Mouse (Mus musculus) limb, embryonic 15.5 days (tissue): ENCODE results near the gene Jph2. TPM values are rescaled to one million over a fixed set of nuclear protein-coding genes. Genes with fewer than 3 reads are reported as not detected.

Source experiments
- ATAC-seq: fragments of 200-750 bp; cut with Nextera tagmentation; 2 replicates; pipeline ENCODE4 v1.8.0; 2017; ENCODE audit warnings: low read depth, moderate TSS enrichment; ENCODE audit not compliant: insufficient number of reproducible peaks, low FRiP score, low TSS enrichment
- H3K27ac ChIP-seq: fragments of 300-500 bp; sonication (generic); 2 replicates; pipeline ENCODE4 v1.5.1; 2015; ENCODE audit warnings: moderate library complexity, mild to moderate bottlenecking, inconsistent platforms
- H3K27me3 ChIP-seq: fragments of 300-500 bp; sonication (generic); 2 replicates; pipeline ENCODE4 v1.6.1; 2015; ENCODE audit warnings: inconsistent platforms
- H3K36me3 ChIP-seq: fragments of 300-500 bp; sonication (generic); 2 replicates; pipeline ENCODE4 v1.6.1; 2015; ENCODE audit warnings: inconsistent platforms
- H3K4me1 ChIP-seq: fragments of 300-500 bp; sonication (generic); 2 replicates; pipeline ENCODE4 v1.6.1; 2015; ENCODE audit warnings: inconsistent platforms
- H3K4me2 ChIP-seq: fragments of 300-500 bp; sonication (generic); 2 replicates; pipeline ENCODE4 v1.6.1; 2015; ENCODE audit warnings: mild to moderate bottlenecking, inconsistent platforms
- H3K4me3 ChIP-seq: fragments of 300-500 bp; sonication (generic); 2 replicates; pipeline ENCODE4 v1.5.1; 2015; ENCODE audit warnings: mild to moderate bottlenecking, inconsistent platforms
- H3K9ac ChIP-seq: fragments of 300-500 bp; sonication (generic); 2 replicates; pipeline ENCODE4 v1.6.1; 2015; ENCODE audit warnings: inconsistent platforms
- H3K9me3 ChIP-seq: fragments of 300-500 bp; sonication (generic); 2 replicates; pipeline ENCODE4 v1.6.1; 2016; ENCODE audit warnings: inconsistent platforms
- WGBS: fragments of 180-500 bp; shearing (Covaris S2); methylation state at CpG from one replicate; pipeline ENCODE4 v1.1.7; 2015; 5-methylcytosine and 5-hydroxymethylcytosine counted together
- polyA plus RNA-seq: library from polyadenylated mRNA; unstranded; fragments of >200 nt; fragmentation: Nextera tagmentation; extraction: Ambion mirVana; gene quantifications from 2 replicates; pipeline ENCODE4 v1.2.1, GENCODE M21; 2015

Jph2 gene
- polyA plus RNA-seq, 1 experiment from 2014 or later, result 2.9 TPM

GRCm38 (mm10) chr2:163330742-163331141 is 67.1 kb downstream of the Jph2 start:
- no peaks in the 10 kb centered on the region for H3K36me3 ChIP-seq
- ATAC-seq, result no peak
- 0 out of 2 replicates have a peak, but pooled peaks cover 4% of the 10 kb centered on the region for H3K4me1 ChIP-seq
- WGBS, result 24% methylated on average over 7 of the region's 7 CpGs
- no peak overlapping the region for H3K9ac ChIP-seq
- H3K9me3 ChIP-seq, result no peaks in the 10 kb centered on the region
- peaks cover 19% of the 10 kb centered on the region for H3K27me3 ChIP-seq
- H3K27ac ChIP-seq, result no peak overlapping the region
- H3K4me2 ChIP-seq, result no peak overlapping the region
- no peak overlapping the region for H3K4me3 ChIP-seq

- peaks cover 34% of the 10 kb centered on the region for H3K27me3 ChIP-seq
- H3K4me1 ChIP-seq, result no peaks in the 10 kb centered on the region
- 24% methylated on average over 1 of the region's 1 CpGs for WGBS
- no peaks in the 10 kb centered on the region for H3K9me3 ChIP-seq
- H3K4me3 ChIP-seq, result no peak overlapping the region
- H3K9ac ChIP-seq, result no peak overlapping the region
- H3K27ac ChIP-seq, result no peak overlapping the region
- H3K4me2 ChIP-seq, result no peak overlapping the region
- ATAC-seq, result no peak
- no peaks in the 10 kb centered on the region for H3K36me3 ChIP-seq
Observed at GRCm38 (mm10) chr2:163323163-163323562, 74.6 kb downstream of the Jph2 start.

- peaks cover 26% of the 10 kb centered on the region for H3K27me3 ChIP-seq
- H3K9ac ChIP-seq, result no peak overlapping the region
- 78% methylated on average over 3 of the region's 3 CpGs for WGBS
Observed at GRCm38 (mm10) chr2:163318777-163319176, 79.0 kb downstream of the Jph2 start.

GRCm38 (mm10) chr2:163317281-163317680 is 80.5 kb downstream of the Jph2 start:
- Histone ChIP-seq H3K9me3 (no peaks in the 10 kb centered on the region), H3K9ac (no peak overlapping the region), H3K4me2 (no peak overlapping the region), H3K36me3 (no peaks in the 10 kb centered on the region), H3K27ac (no peak overlapping the region), H3K4me3 (no peak overlapping the region), H3K27me3 (peaks cover 20% of the 10 kb centered on the region; the same call in 1 of the 2 replicates), H3K4me1 (no peaks in the 10 kb centered on the region)
- no peak for ATAC-seq
- WGBS, result 79% methylated on average over 4 of the region's 4 CpGs

More at GRCm38 (mm10) chr2:163318777-163319176, 79.0 kb downstream of the Jph2 start:
- ATAC-seq, result no peak
- no peak overlapping the region for H3K27ac ChIP-seq
- no peak overlapping the region for H3K4me3 ChIP-seq
- H3K4me2 ChIP-seq, result no peak overlapping the region
- H3K36me3 ChIP-seq, result no peaks in the 10 kb centered on the region
- no peaks in the 10 kb centered on the region for H3K4me1 ChIP-seq
- H3K9me3 ChIP-seq, result no peaks in the 10 kb centered on the region

GRCm38 (mm10) chr2:163310163-163310688 is 87.6 kb downstream of the Jph2 start:
- H3K9me3 ChIP-seq, result no peaks in the 10 kb centered on the region
- no peak overlapping the region for H3K4me3 ChIP-seq
- no peak overlapping the region for H3K27ac ChIP-seq
- 80% methylated on average over 11 of the region's 11 CpGs for WGBS
- no peaks in the 10 kb centered on the region for H3K4me1 ChIP-seq
- no peak overlapping the region for H3K9ac ChIP-seq
- no peaks in the 10 kb centered on the region for H3K36me3 ChIP-seq
- no peak overlapping the region for H3K4me2 ChIP-seq
- H3K27me3 ChIP-seq, result no peaks in the 10 kb centered on the region
- ATAC-seq, result no peak

- no peak for ATAC-seq
- Histone ChIP-seq H3K4me1 (no peaks in the 10 kb centered on the region), H3K9ac (no peak overlapping the region), H3K27me3 (no peaks in the 10 kb centered on the region), H3K9me3 (no peaks in the 10 kb centered on the region), H3K4me2 (no peak overlapping the region), H3K27ac (no peak overlapping the region), H3K4me3 (no peak overlapping the region), H3K36me3 (no peaks in the 10 kb centered on the region)
- 89% methylated on average over 17 of the region's 17 CpGs for WGBS
Observed at GRCm38 (mm10) chr2:163309376-163309775, 88.4 kb downstream of the Jph2 start.

GRCm38 (mm10) chr2:163303037-163303436 is 94.8 kb downstream of the Jph2 start:
- Histone ChIP-seq H3K4me2 (no peak overlapping the region), H3K27ac (no peak overlapping the region), H3K27me3 (peaks cover 34% of the 10 kb centered on the region; the same call in 1 of the 2 replicates), H3K4me3 (no peak overlapping the region), H3K4me1 (peaks cover 36% of the 10 kb centered on the region), H3K36me3 (no peaks in the 10 kb centered on the region), H3K9ac (no peak overlapping the region), H3K9me3 (no peaks in the 10 kb centered on the region)
- no peak for ATAC-seq
- 32% methylated on average over 9 of the region's 9 CpGs for WGBS

- no peak for ATAC-seq
Observed at GRCm38 (mm10) chr2:163301641-163302040, 96.2 kb downstream of the Jph2 start.

GRCm38 (mm10) chr2:163300069-163301060 is 97.4 kb downstream of the Jph2 start:
- H3K4me1 ChIP-seq, result peaks cover 40% of the 10 kb centered on the region
- no peaks in the 10 kb centered on the region for H3K36me3 ChIP-seq
- no peak overlapping the region for H3K4me2 ChIP-seq
- no peak overlapping the region for H3K4me3 ChIP-seq
- WGBS, result 30% methylated on average over 14 of the region's 14 CpGs
- H3K27ac ChIP-seq, result 0 out of 2 replicates have a peak overlapping the region, but pooled peaks have one; percentile 22
- H3K27me3 ChIP-seq, result peaks cover 44% of the 10 kb centered on the region
- H3K9ac ChIP-seq, result no peak overlapping the region
- no peaks in the 10 kb centered on the region for H3K9me3 ChIP-seq
- ATAC-seq, result no peak; the same call in 1 of the 2 replicates

More at GRCm38 (mm10) chr2:163301641-163302040, 96.2 kb downstream of the Jph2 start:
- 48% methylated on average over 5 of the region's 5 CpGs for WGBS
- Histone ChIP-seq H3K27ac (no peak overlapping the region), H3K9me3 (no peaks in the 10 kb centered on the region), H3K27me3 (peaks cover 40% of the 10 kb centered on the region), H3K4me3 (no peak overlapping the region), H3K36me3 (no peaks in the 10 kb centered on the region), H3K4me2 (no peak overlapping the region), H3K9ac (no peak overlapping the region), H3K4me1 (peaks cover 40% of the 10 kb centered on the region)

GRCm38 (mm10) chr2:163296999-163297630 is 100.7 kb downstream of the Jph2 start:
- 31% methylated on average over 11 of the region's 11 CpGs for WGBS
- Histone ChIP-seq H3K4me1 (peaks cover 30% of the 10 kb centered on the region), H3K27ac (no peak overlapping the region), H3K4me2 (no peak overlapping the region), H3K27me3 (peaks cover 37% of the 10 kb centered on the region), H3K9ac (no peak overlapping the region), H3K36me3 (no peaks in the 10 kb centered on the region), H3K4me3 (no peak overlapping the region), H3K9me3 (no peaks in the 10 kb centered on the region)
- ATAC-seq, result no peak

GRCm38 (mm10) chr2:163288881-163289379 is 108.9 kb downstream of the Jph2 start:
- H3K9ac ChIP-seq, result no peak overlapping the region
- 3% methylated on average over 21 of the region's 21 CpGs for WGBS
- peaks cover 35% of the 10 kb centered on the region for H3K27me3 ChIP-seq
- peak overlapping the region; percentile 6; the same call in 1 of the 2 replicates for H3K4me3 ChIP-seq
- H3K9me3 ChIP-seq, result no peaks in the 10 kb centered on the region
- H3K4me2 ChIP-seq, result peak overlapping the region; percentile 49
- ATAC-seq, result peak; percentile 65
- H3K36me3 ChIP-seq, result no peaks in the 10 kb centered on the region
- H3K27ac ChIP-seq, result peak overlapping the region; percentile 54
- H3K4me1 ChIP-seq, result peaks cover 50% of the 10 kb centered on the region
